Mouse (Mus musculus): Measurements from ENCODE around the gene Wnt10a. TPM values are rescaled to one million over a fixed set of nuclear protein-coding genes. Genes with fewer than 3 reads are reported as not detected.
A peak's percentile ranks its signal among the peaks of the same experiment; 100 is the strongest.

Gene Wnt10a
- total RNA-seq, 2 experiments from 2014 or later, result 2.0 to 2.2 TPM

GRCm38 (mm10) chr1:74784041-74784759, 7.1 kb upstream of the Wnt10a start:
- DNase-seq (ENCODE audit: extremely low spot score in 1 of 2, low spot score in 1 of 2), result peak; percentile 42 to 61

- peak; percentile 65 to 92 for DNase-seq (ENCODE audit: extremely low spot score in 1 of 2, low spot score in 1 of 2)
These were observed 3.5 kb upstream of the Wnt10a start for GRCm38 (mm10) chr1:74787846-74788245.

- no peak for DNase-seq (ENCODE audit: extremely low spot score in 1 of 2, low spot score in 1 of 2)
These were observed 2.6 kb upstream of the Wnt10a start for GRCm38 (mm10) chr1:74788603-74789176.

- DNase-seq (ENCODE audit: extremely low spot score in 1 of 2, low spot score in 1 of 2), result no peak
These were observed 1.2 kb upstream of the Wnt10a start for GRCm38 (mm10) chr1:74790095-74790494.

GRCm38 (mm10) chr1:74792831-74793660, 1.7 kb downstream of the Wnt10a start:
- DNase-seq (ENCODE audit: extremely low spot score in 1 of 2, low spot score in 1 of 2), result no peak

GRCm38 (mm10) chr1:74794487-74795144, 3.3 kb downstream of the Wnt10a start:
- DNase-seq (ENCODE audit: extremely low spot score in 1 of 2, low spot score in 1 of 2), result no peak

- DNase-seq (ENCODE audit: extremely low spot score in 1 of 2, low spot score in 1 of 2), result no peak
These were observed 3.8 kb downstream of the Wnt10a start for GRCm38 (mm10) chr1:74795145-74795529.

- DNase-seq (ENCODE audit: extremely low spot score in 1 of 2, low spot score in 1 of 2), result no peak
These were observed 6.1 kb downstream of the Wnt10a start for GRCm38 (mm10) chr1:74797459-74797858.

GRCm38 (mm10) chr1:74800424-74800888, 9.1 kb downstream of the Wnt10a start:
- DNase-seq (ENCODE audit: extremely low spot score in 1 of 2, low spot score in 1 of 2), result no peak

GRCm38 (mm10) chr1:74801631-74802140, 10.4 kb downstream of the Wnt10a start:
- no peak for DNase-seq (ENCODE audit: extremely low spot score in 1 of 2, low spot score in 1 of 2)

GRCm38 (mm10) chr1:74802795-74803656, 11.7 kb downstream of the Wnt10a start:
- peak; percentile 54 to 59 for DNase-seq (ENCODE audit: extremely low spot score in 1 of 2, low spot score in 1 of 2)

- DNase-seq (ENCODE audit: extremely low spot score in 1 of 2, low spot score in 1 of 2), result no peak
These were observed 13.0 kb downstream of the Wnt10a start for GRCm38 (mm10) chr1:74804211-74804870.

- no peak for DNase-seq (ENCODE audit: extremely low spot score in 1 of 2, low spot score in 1 of 2)
These were observed 14.1 kb downstream of the Wnt10a start for GRCm38 (mm10) chr1:74805340-74805835.

GRCm38 (mm10) chr1:74805843-74806242, 14.5 kb downstream of the Wnt10a start:
- no peak for DNase-seq (ENCODE audit: extremely low spot score in 1 of 2, low spot score in 1 of 2)

- peak in 1 of 2 experiments; percentile 36 for DNase-seq (ENCODE audit: extremely low spot score in 1 of 2, low spot score in 1 of 2)
These were observed 15.3 kb downstream of the Wnt10a start for GRCm38 (mm10) chr1:74806360-74807311.

GRCm38 (mm10) chr1:74807551-74808071, 16.3 kb downstream of the Wnt10a start:
- no peak for DNase-seq (ENCODE audit: extremely low spot score in 1 of 2, low spot score in 1 of 2)

GRCm38 (mm10) chr1:74808078-74808477, 16.8 kb downstream of the Wnt10a start:
- peak; percentile 88 to 97 for DNase-seq (ENCODE audit: extremely low spot score in 1 of 2, low spot score in 1 of 2)
